Mouse (Mus musculus) CH12.LX (cell line): ENCODE measurements around the gene Dzip1l. TPM values are rescaled to one million over a fixed set of nuclear protein-coding genes. Genes with fewer than 3 reads are reported as not detected.

ENCODE experiments used
- DNase-seq: peaks from one replicate; pipeline ENCODE4 v3.0.0-alpha.2; 2013; ENCODE audit errors: extremely low read depth
- H3K27ac ChIP-seq: 2 replicates; pipeline ENCODE4 v1.5.1; 2012; ENCODE audit warnings: low read depth, mild to moderate bottlenecking, control low read depth, moderate library complexity; ENCODE audit not compliant: insufficient read depth
- H3K27me3 ChIP-seq: replicated peaks from 2 replicates; pipeline ENCODE3; 2012; ENCODE audit warnings: inconsistent platforms
- H3K36me3 ChIP-seq, 2 experiments: replicated peaks in 1 of 2; 2 replicates each; pipeline versions ENCODE3 to v1.6.1; 2012; ENCODE audit warnings: inconsistent platforms in 1 of 2, low read length in 1 of 2, mild to moderate bottlenecking in 1 of 2, mixed read lengths in 1 of 2, moderate library complexity in 1 of 2; ENCODE audit not compliant: control insufficient read depth in 1 of 2, insufficient read depth in 1 of 2
- H3K4me1 ChIP-seq, 2 experiments: 2 replicates each; pipeline ENCODE4 v1.6.1; 2012; ENCODE audit warnings: inconsistent platforms in 1 of 2, moderate library complexity in 1 of 2; ENCODE audit not compliant: insufficient read depth in 2 of 2, control insufficient read depth in 1 of 2
- H3K4me2 ChIP-seq: 2 replicates; pipeline ENCODE4 v1.6.1; 2012; ENCODE audit warnings: low read depth, mild to moderate bottlenecking, control low read depth; ENCODE audit not compliant: poor library complexity, insufficient read depth, severe bottlenecking
- H3K4me3 ChIP-seq, 3 experiments: fragments of 150-350 bp in 1 of 3; sonication (generic) in 1 of 3; replicated peaks in 1 of 3; 2 replicates each; pipeline versions ENCODE3 to v1.5.1; 2011 to 2012; ENCODE audit warnings: low read depth in 2 of 3, low read length in 2 of 3, mild to moderate bottlenecking in 2 of 3, moderate library complexity in 2 of 3, control low read depth in 1 of 3, improper control_type of control experiment in 1 of 3, inconsistent platforms in 1 of 3, mixed read lengths in 1 of 3; ENCODE audit not compliant: poor library complexity in 1 of 3
- H3K79me2 ChIP-seq: replicated peaks from 2 replicates; pipeline ENCODE4 v1.6.1; 2012; ENCODE audit warnings: mild to moderate bottlenecking, moderate library complexity; ENCODE audit not compliant: control insufficient read depth, poor library complexity, insufficient read depth, severe bottlenecking; ENCODE audit errors: extremely low read depth
- H3K9ac ChIP-seq: 2 replicates; pipeline ENCODE4 v1.6.1; 2012; ENCODE audit warnings: low read depth, mild to moderate bottlenecking, control low read depth, moderate library complexity; ENCODE audit not compliant: insufficient read depth
- H3K9me3 ChIP-seq: replicated peaks from 2 replicates; pipeline ENCODE3; 2012; ENCODE audit warnings: low read length, inconsistent platforms, mixed read lengths
- CHD2 ChIP-seq: IDR thresholded peaks from 2 replicates; pipeline ENCODE4 v1.6.1; 2011; ENCODE audit warnings: low read length, improper control_type of control experiment
- CTCF ChIP-seq, 2 experiments: IDR thresholded peaks in 1 of 2; conservative IDR thresholded peaks in 1 of 2; 2 replicates each; pipeline ENCODE4 v1.5.1; 2011 to 2012; ENCODE audit warnings: low read depth in 2 of 2, low read length in 2 of 2, improper control_type of control experiment in 1 of 2, inconsistent platforms in 1 of 2, mild to moderate bottlenecking in 1 of 2, moderate library complexity in 1 of 2
- E2F4 ChIP-seq: IDR thresholded peaks from 2 replicates; pipeline ENCODE4 v1.6.1; 2011; ENCODE audit warnings: low read depth, low read length, improper control_type of control experiment; ENCODE audit not compliant: insufficient replicate concordance
- ELF1 ChIP-seq: IDR thresholded peaks from 2 replicates; pipeline ENCODE4 v1.6.1; 2014; ENCODE audit warnings: low read depth, mild to moderate bottlenecking, inconsistent platforms, low read length, improper control_type of control experiment
- EP300 ChIP-seq: IDR thresholded peaks from 2 replicates; pipeline ENCODE4 v1.6.1; 2011; ENCODE audit warnings: low read length, improper control_type of control experiment
- ETS1 ChIP-seq: conservative IDR thresholded peaks from 2 replicates; pipeline ENCODE4 v1.6.1; 2012; ENCODE audit warnings: low read depth, mild to moderate bottlenecking, inconsistent platforms, low read length, improper control_type of control experiment, moderate library complexity
- IRF4 ChIP-seq: IDR thresholded peaks from 2 replicates; pipeline ENCODE4 v1.6.1; 2014; ENCODE audit warnings: low read depth, mild to moderate bottlenecking, inconsistent platforms, low read length, improper control_type of control experiment
- JUND ChIP-seq: conservative IDR thresholded peaks from 2 replicates; pipeline ENCODE4 v1.6.1; 2011; ENCODE audit warnings: low read depth, low read length, improper control_type of control experiment
- MAFK ChIP-seq: IDR thresholded peaks from 2 replicates; pipeline ENCODE4 v1.6.1; 2011; ENCODE audit warnings: low read length, improper control_type of control experiment; ENCODE audit not compliant: insufficient replicate concordance
- MAZ ChIP-seq: IDR thresholded peaks from 2 replicates; pipeline ENCODE4 v1.6.1; 2012; ENCODE audit warnings: low read depth, mild to moderate bottlenecking, inconsistent platforms, low read length, improper control_type of control experiment, moderate library complexity
- MEF2A ChIP-seq: IDR thresholded peaks from 2 replicates; pipeline ENCODE4 v1.6.1; 2014; ENCODE audit warnings: low read depth, mild to moderate bottlenecking, inconsistent platforms, low read length, improper control_type of control experiment, borderline replicate concordance
- PAX5 ChIP-seq: IDR thresholded peaks from 2 replicates; pipeline ENCODE4 v1.6.1; 2012; ENCODE audit warnings: low read length, inconsistent platforms, mixed read lengths
- POLR2AphosphoS2 ChIP-seq: IDR thresholded peaks from 2 replicates; pipeline ENCODE4 v1.6.1; 2011; ENCODE audit warnings: low read depth, low read length, improper control_type of control experiment
- RAD21 ChIP-seq: IDR thresholded peaks from 2 replicates; pipeline ENCODE4 v1.6.1; 2011; ENCODE audit warnings: low read depth, mild to moderate bottlenecking, low read length, improper control_type of control experiment, moderate library complexity
- SIN3A ChIP-seq: IDR thresholded peaks from 2 replicates; pipeline ENCODE4 v1.6.1; 2012; ENCODE audit warnings: low read length, improper control_type of control experiment, inconsistent platforms
- SMC3 ChIP-seq: IDR thresholded peaks from 2 replicates; pipeline ENCODE4 v1.6.1; 2011; ENCODE audit warnings: low read depth, low read length, improper control_type of control experiment
- TBP ChIP-seq: conservative IDR thresholded peaks from 2 replicates; pipeline ENCODE4 v1.6.1; 2011; ENCODE audit warnings: low read depth, low read length, improper control_type of control experiment
- UBTF ChIP-seq: IDR thresholded peaks from 2 replicates; pipeline ENCODE4 v1.6.1; 2012; ENCODE audit warnings: low read depth, mild to moderate bottlenecking, inconsistent platforms, low read length, improper control_type of control experiment, moderate library complexity
- USF1 ChIP-seq: IDR thresholded peaks from 2 replicates; pipeline ENCODE4 v1.6.1; 2014; ENCODE audit warnings: low read depth, mild to moderate bottlenecking, inconsistent platforms, low read length, improper control_type of control experiment
- ZC3H11A ChIP-seq: IDR thresholded peaks from 2 replicates; pipeline ENCODE4 v1.6.1; 2012; ENCODE audit warnings: low read depth, mild to moderate bottlenecking, inconsistent platforms, low read length, improper control_type of control experiment
- ZKSCAN1 ChIP-seq: IDR thresholded peaks from 2 replicates; pipeline ENCODE4 v1.6.1; 2012; ENCODE audit warnings: low read depth, inconsistent platforms, low read length, improper control_type of control experiment, borderline replicate concordance
- ZMIZ1 ChIP-seq: IDR thresholded peaks from 2 replicates; pipeline ENCODE4 v1.6.1; 2012; ENCODE audit warnings: low read depth, mild to moderate bottlenecking, inconsistent platforms, low read length, improper control_type of control experiment
- ZNF384 ChIP-seq: IDR thresholded peaks from 2 replicates; pipeline ENCODE4 v1.6.1; 2012; ENCODE audit warnings: low read depth, low read length, improper control_type of control experiment, inconsistent platforms
- dilution Hi-C: fragments of 300-500 bp; cut with MboI; formaldehyde crosslinking; loops from 2 replicates; pipeline ENCODE4 v1.14.3; 2020; ENCODE audit warnings: low sequenced_read_pairs; ENCODE audit not compliant: extremely low pct_unique_long_range_greater_than_20kb, extremely low pct_ligation_motif_present
- in situ Hi-C: fragments of 300-500 bp; cut with MboI; formaldehyde crosslinking; loops from 3 replicates; pipeline ENCODE4 v1.14.3; 2019; ENCODE audit warnings: low sequenced_read_pairs, low pct_ligation_motif_present, low pct_unique_long_range_greater_than_20kb, mixed read lengths
- polyA plus RNA-seq: library from polyadenylated mRNA; unstranded; fragments of >175 nt; gene quantifications from 2 replicates; pipeline ENCODE4 v1.2.1, GENCODE M21; 2012; ENCODE audit warnings: low read depth; ENCODE audit not compliant: insufficient read length
- total RNA-seq, 2 experiments: library from RNA; depleted of rRNA; stranded (reverse); fragments of 300-350 nt in 1 of 2; fragments of >200 nt in 1 of 2; gene quantifications; 2 replicates each; pipeline ENCODE4 v1.2.3; 2012 to 2014

Dzip1l gene
- total and polyA plus RNA-seq, 3 experiments, result not detected

GRCm38 (mm10) chr9:99707425-99708126, 78.3 kb downstream of the Dzip1l start:
- TF ChIP-seq RAD21 (no peak), ELF1 (no peak), USF1 (no peak), TBP (no peak), EP300 (no peak), E2F4 (no peak), PAX5 (no peak), IRF4 (no peak), MEF2A (no peak), ZKSCAN1 (no peak), ZC3H11A (no peak), MAFK (no peak), POLR2AphosphoS2 (no peak), ETS1 (no peak), UBTF (no peak), CHD2 (no peak), SMC3 (no peak), CTCF (conservative IDR thresholded peaks at IDR 0.05 in 1 of 2, IDR thresholded peaks at IDR 0.05 in 1 of 2; ENCODE audit: low read depth in 2 of 2, low read length in 2 of 2) (no peak), ZMIZ1 (no peak)

GRCm38 (mm10) chr9:99709588-99710248, 80.4 kb downstream of the Dzip1l start:
- no peaks in the 10 kb centered on the region for H3K79me2 ChIP-seq
- in situ Hi-C loops (no loop called here), dilution Hi-C loops (no loop called here)
- no peak overlapping the region for H3K4me2 ChIP-seq
- H3K9ac ChIP-seq, result no peak overlapping the region
- H3K36me3 ChIP-seq, result no peaks in the 10 kb centered on the region
- peaks cover 4% of the 10 kb centered on the region for H3K9me3 ChIP-seq
- H3K4me3 ChIP-seq, result no peak overlapping the region
- no peaks in the 10 kb centered on the region for H3K4me1 ChIP-seq
- no peak for DNase-seq
- H3K27ac ChIP-seq, result no peak overlapping the region
- H3K27me3 ChIP-seq, result peaks cover 19% of the 10 kb centered on the region
- no peak for TF ChIP-seq JUND
- TF ChIP-seq USF1, result no peak
- TF ChIP-seq ZKSCAN1, result no peak
- no peak for TF ChIP-seq SMC3
- no peak for TF ChIP-seq MEF2A
- no peak for TF ChIP-seq ZMIZ1
- TF ChIP-seq MAZ, result no peak
- TF ChIP-seq ZNF384, result no peak
- no peak for TF ChIP-seq TBP
- TF ChIP-seq EP300, result no peak
- TF ChIP-seq SIN3A, result no peak
- no peak for TF ChIP-seq E2F4
- no peak for TF ChIP-seq RAD21
- TF ChIP-seq PAX5, result no peak
- no peak for TF ChIP-seq CTCF (conservative IDR thresholded peaks at IDR 0.05 in 1 of 2, IDR thresholded peaks at IDR 0.05 in 1 of 2; ENCODE audit: low read depth in 2 of 2, low read length in 2 of 2)

More at GRCm38 (mm10) chr9:99707425-99708126, 78.3 kb downstream of the Dzip1l start:
- Histone ChIP-seq H3K27ac (no peak overlapping the region), H3K27me3 (peaks cover 19% of the 10 kb centered on the region), H3K36me3 (no peaks in the 10 kb centered on the region), H3K9me3 (peaks cover 4% of the 10 kb centered on the region), H3K4me1 (no peaks in the 10 kb centered on the region), H3K4me3 (no peak overlapping the region), H3K4me2 (no peak overlapping the region), H3K79me2 (no peaks in the 10 kb centered on the region), H3K9ac (no peak overlapping the region)
- DNase-seq, result no peak
- in situ Hi-C loops, result no loop called here
- dilution Hi-C loops, result no loop called here
